Mouse (Mus musculus): ENCODE data around the gene Scrn2. TPM values are rescaled to one million over a fixed set of nuclear protein-coding genes. Genes with fewer than 3 reads are reported as not detected.

The Scrn2 gene
- polyA plus RNA-seq, 1 experiment from 2014 or later = 19.4 TPM

DNA sequence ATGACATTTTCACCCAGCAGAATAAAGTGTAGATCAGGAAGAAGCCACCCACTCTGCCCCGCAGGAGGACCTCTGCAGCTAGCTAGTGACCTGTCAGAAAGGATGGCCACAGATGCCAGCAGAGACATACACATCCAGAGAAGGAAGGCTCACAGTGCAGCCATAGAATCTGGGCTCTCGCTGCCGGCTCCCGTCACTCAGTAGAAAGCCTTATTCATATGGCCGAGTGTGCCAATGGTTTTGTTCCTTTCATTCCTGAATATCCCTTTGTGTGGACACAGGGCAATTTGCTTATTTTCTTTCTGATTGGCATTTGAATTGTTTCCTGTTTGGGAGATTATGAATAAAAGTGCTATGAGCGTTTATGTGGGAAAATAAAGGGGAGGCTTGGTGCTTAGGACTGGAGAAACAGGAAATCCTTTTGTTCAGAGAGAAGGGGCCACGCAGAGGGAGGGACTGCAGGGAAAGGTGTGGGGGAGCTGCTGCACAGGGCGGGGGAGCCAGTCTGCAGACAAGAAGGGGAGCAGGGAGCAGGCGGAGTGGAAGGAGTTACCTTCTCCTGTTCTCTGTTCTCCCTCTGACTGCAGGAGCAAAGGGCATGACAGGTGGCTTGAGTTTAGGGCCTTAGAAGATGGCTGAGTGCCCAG is 33.7 kb downstream of the Scrn2 start:
- no peaks in the 10 kb centered on the region for H3K9me3 ChIP-seq (ENCODE audit: control insufficient read depth, low read length)
- WGBS = 40% methylated on average over 9 of the region's 9 CpGs
- ATAC-seq (ENCODE audit: low FRiP score) = no peak
- no peak overlapping the region for H3K4me3 ChIP-seq (ENCODE audit: low read depth, low read length)
- no peak for DNase-seq (ENCODE audit: low spot score)
- no peak overlapping the region; the same call in 1 of the 2 replicates for H3K27ac ChIP-seq (ENCODE audit: low read depth, low read length)
- no peaks in the 10 kb centered on the region for H3K27me3 ChIP-seq (ENCODE audit: control insufficient read depth, insufficient read depth, low read length)
- H3K9ac ChIP-seq (ENCODE audit: low read depth, low read length) = no peak overlapping the region
- H3K4me2 ChIP-seq (replicated peaks; ENCODE audit: low read depth, low read length) = no peak overlapping the region
- H3K36me3 ChIP-seq (ENCODE audit: control insufficient read depth, insufficient read depth, low read length) = no peaks in the 10 kb centered on the region
- no peaks in the 10 kb centered on the region for H3K4me1 ChIP-seq (replicated peaks; ENCODE audit: control insufficient read depth, insufficient read depth, low read length)

DNA sequence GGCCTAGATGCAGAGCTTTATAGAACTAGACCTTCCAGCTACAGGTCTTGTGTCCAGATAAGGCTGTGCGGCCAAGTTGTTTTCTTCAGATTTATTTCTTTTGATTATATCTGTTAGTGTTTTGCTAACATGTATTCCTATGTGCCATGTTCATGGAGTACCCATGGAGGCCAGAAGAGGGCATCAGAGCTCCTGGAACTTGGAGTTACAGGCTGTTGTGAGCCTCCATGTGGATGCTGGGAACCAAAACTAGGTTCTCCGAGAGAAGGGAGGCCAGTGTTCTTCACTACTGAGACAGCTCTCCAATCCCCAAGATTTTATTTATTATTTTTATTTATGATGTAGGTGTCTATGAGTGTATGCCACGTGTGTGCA is 34.2 kb downstream of the Scrn2 start:
- H3K36me3 ChIP-seq (ENCODE audit: control insufficient read depth, insufficient read depth, low read length) = no peaks in the 10 kb centered on the region

DNA sequence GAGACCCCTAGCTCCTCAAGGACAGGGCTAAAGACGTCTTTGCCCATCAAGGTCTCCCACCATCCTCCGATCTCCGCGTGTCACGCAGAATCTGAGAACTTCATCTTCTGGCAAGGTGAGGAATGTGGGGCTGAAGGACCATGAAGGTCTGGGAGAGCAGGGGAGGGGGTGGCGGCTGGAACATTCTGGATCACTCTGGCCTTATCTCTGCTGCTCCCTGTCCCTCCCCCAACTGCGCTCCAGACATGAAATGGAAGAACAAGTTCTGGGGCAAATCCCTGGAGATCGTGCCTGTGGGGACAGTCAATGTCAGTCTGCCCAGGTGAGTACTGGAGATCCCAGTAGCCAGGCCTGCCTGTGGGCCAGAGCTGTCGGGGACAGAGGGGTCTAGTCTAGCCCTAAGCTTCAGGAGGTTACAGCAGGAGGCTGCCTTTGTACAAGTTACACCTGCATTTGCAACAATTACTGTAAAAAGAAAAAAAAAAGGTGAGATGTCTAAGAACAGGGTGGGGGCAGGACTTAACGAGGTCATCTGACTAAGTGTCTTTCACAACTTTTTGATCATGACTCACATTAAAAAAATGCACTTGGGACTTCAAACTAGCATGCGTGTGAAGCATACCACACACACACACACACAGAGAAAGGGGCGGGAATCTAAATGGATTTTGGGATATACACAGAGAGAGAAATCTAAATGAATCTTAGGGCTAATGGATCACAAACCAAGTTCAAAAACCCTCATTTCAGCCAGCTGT is 36.0 kb downstream of the Scrn2 start:
- H3K27me3 ChIP-seq (ENCODE audit: control insufficient read depth, insufficient read depth, low read length) = no peaks in the 10 kb centered on the region
- H3K9me3 ChIP-seq (ENCODE audit: control insufficient read depth, low read length) = no peaks in the 10 kb centered on the region
- H3K4me1 ChIP-seq (replicated peaks; ENCODE audit: control insufficient read depth, insufficient read depth, low read length) = no peaks in the 10 kb centered on the region
- no peaks in the 10 kb centered on the region for H3K36me3 ChIP-seq (ENCODE audit: control insufficient read depth, insufficient read depth, low read length)
- H3K9ac ChIP-seq (ENCODE audit: low read depth, low read length) = no peak overlapping the region
- ATAC-seq (ENCODE audit: low FRiP score) (no peak), DNase-seq (ENCODE audit: low spot score) (no peak)
- no peak overlapping the region for H3K4me3 ChIP-seq (ENCODE audit: low read depth, low read length)
- 93% methylated on average over 12 of the region's 12 CpGs for WGBS
- H3K27ac ChIP-seq (ENCODE audit: low read depth, low read length) = no peak overlapping the region
- H3K4me2 ChIP-seq (replicated peaks; ENCODE audit: low read depth, low read length) = no peak overlapping the region

More for the DNA sequence above, 34.2 kb downstream of the Scrn2 start:
- H3K9ac ChIP-seq (ENCODE audit: low read depth, low read length) = no peak overlapping the region
- no peaks in the 10 kb centered on the region for H3K4me1 ChIP-seq (replicated peaks; ENCODE audit: control insufficient read depth, insufficient read depth, low read length)
- DNase-seq (ENCODE audit: low spot score) (no peak), ATAC-seq (ENCODE audit: low FRiP score) (no peak)
- no peaks in the 10 kb centered on the region for H3K27me3 ChIP-seq (ENCODE audit: control insufficient read depth, insufficient read depth, low read length)
- H3K4me3 ChIP-seq (ENCODE audit: low read depth, low read length) = no peak overlapping the region
- no peaks in the 10 kb centered on the region for H3K9me3 ChIP-seq (ENCODE audit: control insufficient read depth, low read length)
- H3K4me2 ChIP-seq (replicated peaks; ENCODE audit: low read depth, low read length) = no peak overlapping the region
- 88% methylated on average over 3 of the region's 3 CpGs for WGBS
- H3K27ac ChIP-seq (ENCODE audit: low read depth, low read length) = no peak overlapping the region

- ATAC-seq (ENCODE audit: low FRiP score) = no peak
- Histone ChIP-seq H3K27me3 (ENCODE audit: control insufficient read depth, insufficient read depth, low read length) (no peaks in the 10 kb centered on the region), H3K27ac (ENCODE audit: low read depth, low read length) (no peak overlapping the region), H3K36me3 (ENCODE audit: control insufficient read depth, insufficient read depth, low read length) (no peaks in the 10 kb centered on the region), H3K9me3 (ENCODE audit: control insufficient read depth, low read length) (no peaks in the 10 kb centered on the region), H3K4me2 (replicated peaks; ENCODE audit: low read depth, low read length) (no peak overlapping the region), H3K9ac (ENCODE audit: low read depth, low read length) (no peak overlapping the region), H3K4me3 (ENCODE audit: low read depth, low read length) (no peak overlapping the region), H3K4me1 (replicated peaks; ENCODE audit: control insufficient read depth, insufficient read depth, low read length) (no peaks in the 10 kb centered on the region)
- DNase-seq (ENCODE audit: low spot score) = peak; percentile 26
- 45% methylated on average over 22 of the region's 22 CpGs for WGBS
Observed at GRCm38 (mm10) chr11:97066656-97067360, 37.1 kb downstream of the Scrn2 start.

- no peak overlapping the region for H3K9ac ChIP-seq (ENCODE audit: low read depth, low read length)
- no peak overlapping the region for H3K4me3 ChIP-seq (ENCODE audit: low read depth, low read length)
- H3K27me3 ChIP-seq (ENCODE audit: control insufficient read depth, insufficient read depth, low read length) = no peaks in the 10 kb centered on the region
- no peak for ATAC-seq (ENCODE audit: low FRiP score)
- H3K27ac ChIP-seq (ENCODE audit: low read depth, low read length) = no peak overlapping the region
- H3K4me2 ChIP-seq (replicated peaks; ENCODE audit: low read depth, low read length) = no peak overlapping the region
- DNase-seq (ENCODE audit: low spot score) = no peak
- no peaks in the 10 kb centered on the region for H3K9me3 ChIP-seq (ENCODE audit: control insufficient read depth, low read length)
- H3K4me1 ChIP-seq (replicated peaks; ENCODE audit: control insufficient read depth, insufficient read depth, low read length) = no peaks in the 10 kb centered on the region
- no peaks in the 10 kb centered on the region for H3K36me3 ChIP-seq (ENCODE audit: control insufficient read depth, insufficient read depth, low read length)
- 58% methylated on average over 1 of the region's 1 CpGs for WGBS
Observed at GRCm38 (mm10) chr11:97069333-97069732, 39.6 kb downstream of the Scrn2 start.

DNA sequence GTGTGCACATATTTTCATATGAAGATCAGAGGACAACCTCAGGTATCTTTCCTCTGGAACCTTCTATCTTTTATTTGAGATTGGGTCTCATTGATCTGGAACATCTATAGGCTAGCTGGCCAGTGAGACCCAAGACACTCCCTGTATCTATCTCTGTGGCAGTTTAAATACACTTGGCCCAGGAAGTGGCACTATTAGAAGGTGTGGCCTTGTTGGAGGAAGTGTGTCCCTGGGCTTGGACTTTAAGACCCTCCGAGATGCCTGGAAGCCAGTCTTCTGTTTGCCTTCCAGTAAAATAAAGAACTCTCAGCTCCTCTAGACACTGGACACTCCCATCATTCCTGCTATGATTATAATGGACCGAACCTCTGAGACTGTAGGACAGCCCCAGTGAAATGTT is 40.0 kb downstream of the Scrn2 start:
- Histone ChIP-seq H3K27me3 (ENCODE audit: control insufficient read depth, insufficient read depth, low read length) (no peaks in the 10 kb centered on the region), H3K4me1 (replicated peaks; ENCODE audit: control insufficient read depth, insufficient read depth, low read length) (no peaks in the 10 kb centered on the region), H3K9ac (ENCODE audit: low read depth, low read length) (no peak overlapping the region), H3K9me3 (ENCODE audit: control insufficient read depth, low read length) (no peaks in the 10 kb centered on the region), H3K27ac (ENCODE audit: low read depth, low read length) (no peak overlapping the region), H3K4me2 (replicated peaks; ENCODE audit: low read depth, low read length) (no peak overlapping the region), H3K36me3 (ENCODE audit: control insufficient read depth, insufficient read depth, low read length) (no peaks in the 10 kb centered on the region), H3K4me3 (ENCODE audit: low read depth, low read length) (no peak overlapping the region)
- WGBS = 96% methylated on average over 2 of the region's 2 CpGs
- no peak for ATAC-seq (ENCODE audit: low FRiP score)
- no peak for DNase-seq (ENCODE audit: low spot score)

GRCm38 (mm10) chr11:97071129-97071528 is 41.4 kb downstream of the Scrn2 start:
- Histone ChIP-seq H3K27me3 (ENCODE audit: control insufficient read depth, insufficient read depth, low read length) (no peaks in the 10 kb centered on the region), H3K4me2 (replicated peaks; ENCODE audit: low read depth, low read length) (no peak overlapping the region), H3K9me3 (ENCODE audit: control insufficient read depth, low read length) (no peaks in the 10 kb centered on the region), H3K4me1 (replicated peaks; ENCODE audit: control insufficient read depth, insufficient read depth, low read length) (no peaks in the 10 kb centered on the region), H3K27ac (ENCODE audit: low read depth, low read length) (no peak overlapping the region), H3K4me3 (ENCODE audit: low read depth, low read length) (no peak overlapping the region), H3K36me3 (ENCODE audit: control insufficient read depth, insufficient read depth, low read length) (no peaks in the 10 kb centered on the region), H3K9ac (ENCODE audit: low read depth, low read length) (no peak overlapping the region)
- ATAC-seq (ENCODE audit: low FRiP score) (no peak), DNase-seq (ENCODE audit: low spot score) (no peak)
- 68% methylated on average over 1 of the region's 1 CpGs for WGBS

- WGBS = 36% methylated on average over 3 of the region's 3 CpGs
- ATAC-seq (ENCODE audit: low FRiP score) (no peak), DNase-seq (ENCODE audit: low spot score) (peak; percentile 80)
- no peaks in the 10 kb centered on the region for H3K4me1 ChIP-seq (replicated peaks; ENCODE audit: control insufficient read depth, insufficient read depth, low read length)
- H3K4me3 ChIP-seq (ENCODE audit: low read depth, low read length) = no peak overlapping the region
- no peak overlapping the region for H3K4me2 ChIP-seq (replicated peaks; ENCODE audit: low read depth, low read length)
- H3K9ac ChIP-seq (ENCODE audit: low read depth, low read length) = no peak overlapping the region
- no peaks in the 10 kb centered on the region for H3K36me3 ChIP-seq (ENCODE audit: control insufficient read depth, insufficient read depth, low read length)
- no peaks in the 10 kb centered on the region for H3K27me3 ChIP-seq (ENCODE audit: control insufficient read depth, insufficient read depth, low read length)
- H3K9me3 ChIP-seq (ENCODE audit: control insufficient read depth, low read length) = no peaks in the 10 kb centered on the region
- no peak overlapping the region for H3K27ac ChIP-seq (ENCODE audit: low read depth, low read length)
Observed at GRCm38 (mm10) chr11:97072533-97072932, 42.8 kb downstream of the Scrn2 start.
